Mouse (Mus musculus) heart, embryonic 15.5 days (tissue): ENCODE data around the gene Prep. TPM values are rescaled to one million over a fixed set of nuclear protein-coding genes. Genes with fewer than 3 reads are reported as not detected.
A peak's percentile ranks its signal among the peaks of the same experiment; 100 is the strongest.

Experiments
- ATAC-seq: fragments of 200-750 bp; cut with Nextera tagmentation; replicated peaks from 2 replicates; pipeline ENCODE4 v1.8.0; 2017; ENCODE audit warnings: low read depth, moderate TSS enrichment; ENCODE audit not compliant: insufficient number of reproducible peaks, insufficient read depth, low FRiP score
- H3K27ac ChIP-seq: fragments of 300-500 bp; sonication (generic); 2 replicates; pipeline ENCODE4 v1.5.1; 2015; ENCODE audit warnings: mild to moderate bottlenecking, inconsistent platforms
- H3K27me3 ChIP-seq: fragments of 300-500 bp; sonication (generic); 2 replicates; pipeline ENCODE4 v1.6.1; 2015; ENCODE audit warnings: inconsistent platforms
- H3K36me3 ChIP-seq: fragments of 300-500 bp; sonication (generic); 2 replicates; pipeline ENCODE4 v1.6.1; 2015; ENCODE audit warnings: mild to moderate bottlenecking, inconsistent platforms
- H3K4me1 ChIP-seq: fragments of 300-500 bp; sonication (generic); replicated peaks from 2 replicates; pipeline ENCODE4 v1.6.1; 2015; ENCODE audit warnings: inconsistent platforms
- H3K4me2 ChIP-seq: fragments of 300-500 bp; sonication (generic); 2 replicates; pipeline ENCODE4 v1.6.1; 2015; ENCODE audit warnings: inconsistent platforms, mild to moderate bottlenecking, moderate library complexity
- H3K4me3 ChIP-seq: fragments of 300-500 bp; sonication (generic); 2 replicates; pipeline ENCODE4 v1.5.1; 2015; ENCODE audit warnings: mild to moderate bottlenecking, inconsistent platforms
- H3K9ac ChIP-seq: fragments of 300-500 bp; sonication (generic); 2 replicates; pipeline ENCODE4 v1.6.1; 2015; ENCODE audit warnings: mild to moderate bottlenecking, inconsistent platforms
- H3K9me3 ChIP-seq: fragments of 300-500 bp; sonication (generic); replicated peaks from 2 replicates; pipeline ENCODE4 v1.6.1; 2016; ENCODE audit warnings: inconsistent platforms
- WGBS: fragments of 180-500 bp; shearing (Covaris S2); methylation state at CpG from one replicate; pipeline ENCODE4 v1.1.7; 2015; ENCODE audit warnings: mixed read lengths; 5-methylcytosine and 5-hydroxymethylcytosine counted together
- polyA plus RNA-seq: library from polyadenylated mRNA; unstranded; fragments of >200 nt; fragmentation: Nextera tagmentation; extraction: Ambion mirVana; gene quantifications from 2 replicates; pipeline ENCODE4 v1.2.1, GENCODE M21; 2015

The Prep gene
- polyA plus RNA-seq, 1 experiment from 2014 or later = 23.9 TPM

DNA sequence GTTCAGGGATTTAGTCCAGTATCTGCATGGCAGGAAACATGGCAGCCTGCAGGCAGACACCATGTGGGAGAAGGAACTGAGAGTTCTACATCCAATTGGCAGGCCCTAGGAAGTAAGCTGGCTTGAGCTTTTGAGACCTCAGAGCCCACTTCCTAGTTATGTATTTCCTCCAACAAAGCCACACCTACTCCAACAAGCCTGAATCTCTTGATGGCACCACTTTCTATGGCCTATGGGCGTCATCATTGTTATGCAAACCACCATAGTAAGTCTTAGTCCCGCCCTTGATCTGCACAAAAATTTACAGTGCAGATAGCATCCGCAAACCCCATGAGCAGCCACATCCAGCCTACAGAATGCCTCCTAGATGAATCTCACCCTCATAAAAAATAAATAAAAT, 54.6 kb downstream of the Prep start:
- ATAC-seq = no peak
- no peak overlapping the region for H3K4me3 ChIP-seq
- H3K4me2 ChIP-seq = no peak overlapping the region
- no peaks in the 10 kb centered on the region for H3K9me3 ChIP-seq
- peaks cover 24% of the 10 kb centered on the region for H3K36me3 ChIP-seq
- no peak overlapping the region for H3K27ac ChIP-seq
- peaks cover 28% of the 10 kb centered on the region for H3K4me1 ChIP-seq
- H3K9ac ChIP-seq = no peak overlapping the region
- 93% methylated on average over 3 of the region's 3 CpGs for WGBS
- no peaks in the 10 kb centered on the region for H3K27me3 ChIP-seq

DNA sequence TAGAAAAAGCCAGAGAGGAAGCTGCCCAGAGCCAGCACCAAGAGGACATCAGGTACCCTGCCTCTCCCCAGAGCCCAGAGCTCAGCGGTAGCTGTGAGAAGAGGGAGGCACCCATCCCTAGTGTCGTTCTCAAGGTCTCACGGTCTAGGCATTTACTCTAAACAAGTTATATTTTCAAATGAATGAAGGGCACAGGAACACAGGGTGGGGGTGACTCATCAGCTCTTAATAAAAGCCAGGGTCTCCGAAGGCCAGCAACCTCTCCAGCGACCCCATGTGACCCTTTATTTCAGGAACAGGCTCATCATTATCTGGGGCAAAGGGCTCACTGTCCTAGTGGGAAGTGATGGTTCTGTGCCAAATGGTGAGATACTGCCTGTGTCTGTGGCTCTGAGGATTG, 55.5 kb downstream of the Prep start:
- no peak for ATAC-seq
- peaks cover 20% of the 10 kb centered on the region for H3K36me3 ChIP-seq
- H3K9ac ChIP-seq = no peak overlapping the region
- peak overlapping the region; percentile 81 for H3K27ac ChIP-seq
- WGBS = 41% methylated on average over 5 of the region's 5 CpGs
- H3K4me3 ChIP-seq = no peak overlapping the region
- no peaks in the 10 kb centered on the region for H3K27me3 ChIP-seq
- H3K9me3 ChIP-seq = no peaks in the 10 kb centered on the region
- peaks cover 28% of the 10 kb centered on the region for H3K4me1 ChIP-seq
- no peak overlapping the region for H3K4me2 ChIP-seq

DNA sequence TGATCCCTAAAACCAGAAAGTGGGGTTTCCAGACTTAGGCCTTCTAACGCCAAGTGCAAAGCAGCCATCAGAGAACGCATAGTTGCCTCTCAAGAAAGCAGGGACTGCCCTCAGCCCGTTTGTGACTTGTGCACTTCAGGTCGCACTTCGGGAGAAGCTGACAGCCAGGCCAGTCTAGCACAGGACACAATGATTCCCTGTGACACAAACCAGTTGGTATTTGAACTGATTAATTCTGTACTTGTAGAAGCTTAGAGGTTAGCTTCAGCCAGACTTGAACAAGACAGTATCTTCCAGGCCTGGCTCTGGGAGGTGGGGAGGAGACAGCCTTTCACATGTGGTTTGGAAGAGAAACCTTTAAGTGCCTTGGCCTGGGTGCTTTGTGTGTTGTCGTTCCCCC, 56.0 kb downstream of the Prep start:
- H3K9me3 ChIP-seq = no peaks in the 10 kb centered on the region
- no peak overlapping the region for H3K4me2 ChIP-seq
- peak overlapping the region; percentile 81 for H3K27ac ChIP-seq
- WGBS = 38% methylated on average over 6 of the region's 6 CpGs
- H3K9ac ChIP-seq = no peak overlapping the region
- no peaks in the 10 kb centered on the region for H3K27me3 ChIP-seq
- H3K4me3 ChIP-seq = no peak overlapping the region
- H3K4me1 ChIP-seq = peaks cover 25% of the 10 kb centered on the region
- no peak; the same call in 1 of the 2 replicates for ATAC-seq
- peaks cover 24% of the 10 kb centered on the region for H3K36me3 ChIP-seq

DNA sequence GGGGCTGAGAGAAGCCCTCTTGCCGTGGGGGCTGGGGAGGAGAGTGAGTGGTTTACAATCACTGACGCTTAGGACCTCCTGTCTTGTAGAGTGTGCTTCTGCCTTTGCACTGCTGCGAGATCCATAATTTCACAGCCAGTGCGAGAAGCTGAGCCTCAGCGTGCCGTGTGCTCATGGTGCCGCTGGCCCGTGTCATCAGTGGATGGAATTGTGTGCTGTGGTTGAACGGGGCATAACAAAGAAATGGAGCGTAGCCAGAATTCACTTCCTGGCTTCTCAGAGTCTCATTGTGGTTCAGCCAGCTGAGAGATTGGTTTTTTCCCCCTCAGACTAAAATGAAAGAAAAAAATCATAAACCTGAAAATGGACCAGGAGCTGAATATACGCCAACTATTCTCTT, 62.1 kb downstream of the Prep start:
- no peak for ATAC-seq
- WGBS = 46% methylated on average over 11 of the region's 11 CpGs
- Histone ChIP-seq H3K4me2 (peak overlapping the region; percentile 32; the same call in 1 of the 2 replicates), H3K4me3 (no peak overlapping the region), H3K4me1 (peaks cover 30% of the 10 kb centered on the region), H3K9ac (no peak overlapping the region), H3K9me3 (no peaks in the 10 kb centered on the region), H3K36me3 (peaks cover 6% of the 10 kb centered on the region; the same call in 1 of the 2 replicates), H3K27ac (peak overlapping the region; percentile 57), H3K27me3 (no peaks in the 10 kb centered on the region)

DNA sequence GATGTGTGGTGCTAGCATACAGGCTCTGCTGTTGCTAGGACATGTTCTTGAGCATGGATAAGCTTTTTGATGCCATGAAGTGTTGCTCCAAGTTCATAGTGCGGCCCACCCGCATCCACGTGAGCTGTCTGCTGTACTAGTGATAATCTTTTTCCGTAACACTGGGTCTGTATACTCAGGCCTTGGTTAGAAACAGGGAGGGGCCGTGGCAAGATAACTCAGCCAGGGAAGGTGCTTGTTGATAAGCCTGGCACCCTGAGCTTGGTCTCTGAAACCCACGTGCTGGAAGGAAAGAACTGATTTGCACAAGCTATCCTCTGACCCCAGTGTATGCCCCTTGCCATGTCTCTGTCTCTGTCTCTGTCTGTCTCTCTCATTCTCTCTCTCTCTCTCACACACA, 63.0 kb downstream of the Prep start:
- Histone ChIP-seq H3K27ac (peak overlapping the region; percentile 40), H3K4me3 (no peak overlapping the region), H3K27me3 (no peaks in the 10 kb centered on the region), H3K4me2 (no peak overlapping the region), H3K4me1 (peaks cover 27% of the 10 kb centered on the region), H3K9ac (no peak overlapping the region), H3K9me3 (no peaks in the 10 kb centered on the region), H3K36me3 (peaks cover 6% of the 10 kb centered on the region; the same call in 1 of the 2 replicates)
- WGBS = 36% methylated on average over 6 of the region's 6 CpGs
- 0 out of 2 replicates have a peak, but pooled peaks have one; percentile 29 for ATAC-seq

DNA sequence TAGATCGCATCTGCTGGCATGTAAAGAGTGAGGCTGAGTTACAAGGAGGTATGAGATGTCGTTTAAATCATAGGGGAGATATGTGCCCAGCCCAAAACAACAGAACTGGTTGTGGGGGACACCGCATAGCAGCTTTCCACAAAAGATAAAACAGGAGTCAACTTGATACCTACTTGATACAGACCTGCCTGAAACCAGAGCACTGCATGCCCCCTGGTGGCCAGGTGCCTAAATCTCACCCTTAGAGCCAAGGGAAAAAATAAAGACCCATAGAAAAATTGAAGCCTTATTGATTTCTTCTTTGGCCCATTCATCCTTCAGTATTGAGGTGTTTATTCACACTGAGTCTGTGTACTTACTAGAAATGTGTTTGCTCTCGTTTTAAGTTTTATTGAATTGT, 65.4 kb downstream of the Prep start:
- no peak for ATAC-seq
- peaks cover 37% of the 10 kb centered on the region for H3K4me1 ChIP-seq
- H3K27ac ChIP-seq = 0 out of 2 replicates have a peak overlapping the region, but pooled peaks have one; percentile 19
- H3K9ac ChIP-seq = no peak overlapping the region
- H3K4me2 ChIP-seq = no peak overlapping the region
- H3K36me3 ChIP-seq = peaks cover 3% of the 10 kb centered on the region; the same call in 1 of the 2 replicates
- WGBS = 63% methylated on average over 4 of the region's 4 CpGs
- no peak overlapping the region for H3K4me3 ChIP-seq
- no peaks in the 10 kb centered on the region for H3K9me3 ChIP-seq
- H3K27me3 ChIP-seq = no peaks in the 10 kb centered on the region

DNA sequence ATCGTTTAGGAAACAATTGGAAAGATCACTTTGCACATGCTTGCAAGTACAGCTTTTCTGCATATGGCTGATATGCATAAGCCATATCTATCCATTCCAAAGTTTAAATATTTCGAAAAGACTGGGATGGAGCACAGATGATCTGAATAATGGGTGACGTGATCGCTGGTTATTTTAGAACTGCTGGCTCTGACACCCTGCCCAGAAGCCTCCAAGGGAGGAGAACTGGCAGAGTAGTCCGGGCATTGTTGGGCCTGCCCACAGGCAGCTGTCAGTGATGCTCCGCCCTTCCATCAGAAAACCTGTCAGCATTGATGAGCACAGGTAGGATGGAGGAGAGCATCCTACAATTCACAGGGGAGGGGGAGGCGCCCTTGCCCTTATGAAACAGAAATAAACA, 69.8 kb downstream of the Prep start:
- peak overlapping the region; percentile 71 for H3K27ac ChIP-seq
- WGBS = 66% methylated on average over 7 of the region's 7 CpGs
- no peak overlapping the region for H3K9ac ChIP-seq
- no peak; the same call in 1 of the 2 replicates for ATAC-seq
- no peak overlapping the region for H3K4me2 ChIP-seq
- H3K27me3 ChIP-seq = no peaks in the 10 kb centered on the region
- H3K36me3 ChIP-seq = no peaks in the 10 kb centered on the region
- no peaks in the 10 kb centered on the region for H3K9me3 ChIP-seq
- H3K4me3 ChIP-seq = no peak overlapping the region
- peaks cover 31% of the 10 kb centered on the region for H3K4me1 ChIP-seq

DNA sequence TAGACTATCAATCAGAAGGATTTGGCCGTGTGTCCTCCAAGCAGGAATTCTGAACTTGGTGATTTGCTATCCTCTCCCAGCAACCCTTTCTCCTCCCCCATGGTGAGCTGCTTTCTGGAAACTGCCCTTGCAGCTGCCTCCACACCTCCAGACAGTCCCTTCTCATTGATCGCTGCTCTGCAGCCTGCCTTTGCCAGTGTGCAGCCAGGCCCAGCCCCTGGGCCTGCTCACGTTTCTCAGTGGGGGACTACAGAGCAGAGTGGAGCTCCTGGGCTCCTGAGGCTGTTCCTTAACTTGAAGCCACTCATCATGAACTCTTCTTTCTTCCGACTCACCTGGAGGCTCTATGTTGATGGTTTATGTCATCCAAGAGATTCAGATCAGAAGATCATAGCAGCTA, 72.9 kb downstream of the Prep start:
- peaks cover 49% of the 10 kb centered on the region for H3K4me1 ChIP-seq
- H3K4me2 ChIP-seq = no peak overlapping the region
- no peaks in the 10 kb centered on the region for H3K36me3 ChIP-seq
- H3K9ac ChIP-seq = no peak overlapping the region
- H3K27ac ChIP-seq = no peak overlapping the region; the same call in 1 of the 2 replicates
- no peak for ATAC-seq
- no peaks in the 10 kb centered on the region for H3K9me3 ChIP-seq
- H3K4me3 ChIP-seq = no peak overlapping the region
- no peaks in the 10 kb centered on the region for H3K27me3 ChIP-seq
- WGBS = 68% methylated on average over 4 of the region's 4 CpGs

DNA sequence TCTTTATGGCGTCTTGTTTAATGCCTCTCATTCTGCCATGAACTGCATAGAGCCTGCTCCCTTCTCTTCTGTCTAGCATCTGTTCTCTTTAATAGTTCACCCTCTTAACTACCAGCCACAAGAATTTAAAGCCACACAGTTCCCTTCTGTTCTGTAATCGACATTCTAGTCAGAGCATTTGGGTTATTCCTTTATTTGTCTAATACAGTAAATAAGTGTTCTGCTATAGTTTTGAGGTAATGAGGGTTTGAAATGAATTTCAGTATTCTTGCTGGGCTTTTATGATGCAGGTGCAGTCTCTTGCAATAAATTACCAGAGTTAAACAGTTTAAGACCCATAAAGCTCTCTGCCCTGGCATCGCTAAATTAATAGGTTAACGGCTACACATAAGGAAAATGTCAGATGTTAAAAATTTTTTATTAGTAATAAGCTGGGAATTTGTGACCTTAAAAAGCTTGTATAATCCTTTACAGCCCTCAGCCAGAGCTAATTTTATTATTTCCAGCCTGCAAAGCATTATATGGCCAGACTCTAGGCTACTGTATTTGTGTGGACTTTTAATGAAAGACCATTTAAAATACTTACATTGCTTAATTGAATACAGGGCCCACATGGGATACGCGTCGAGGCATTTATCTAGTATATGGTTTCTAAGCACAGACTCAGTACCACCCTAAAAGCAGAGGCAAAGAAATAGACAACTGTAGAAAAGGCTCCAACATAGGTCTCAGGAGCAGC, 73.6 kb downstream of the Prep start:
- Histone ChIP-seq H3K27ac (no peak overlapping the region), H3K4me1 (peaks cover 56% of the 10 kb centered on the region), H3K4me2 (no peak overlapping the region), H3K4me3 (no peak overlapping the region), H3K36me3 (no peaks in the 10 kb centered on the region), H3K9ac (no peak overlapping the region), H3K9me3 (no peaks in the 10 kb centered on the region), H3K27me3 (no peaks in the 10 kb centered on the region)
- WGBS = 86% methylated on average over 7 of the region's 7 CpGs
- ATAC-seq = no peak

DNA sequence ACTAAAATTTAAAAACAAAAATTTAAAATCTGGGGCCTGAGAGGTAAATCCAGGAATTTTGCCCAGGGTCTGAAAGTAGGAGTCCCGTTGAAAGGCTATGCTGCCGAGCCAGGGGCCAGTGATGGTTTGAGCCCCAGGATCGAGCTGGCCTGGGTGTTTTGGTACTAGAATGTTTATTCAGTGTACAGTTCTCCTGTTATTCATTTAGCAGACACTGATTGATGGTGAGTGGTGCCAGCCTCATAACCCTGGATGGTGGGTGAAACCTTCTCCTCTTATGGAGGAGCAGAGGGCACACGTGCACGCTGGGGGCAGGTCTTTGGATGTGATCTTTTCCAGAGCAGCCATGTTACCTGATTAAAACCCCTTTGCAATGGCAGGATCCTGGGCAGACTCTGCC, 75.4 kb downstream of the Prep start:
- H3K4me2 ChIP-seq = no peak overlapping the region
- 79% methylated on average over 5 of the region's 5 CpGs for WGBS
- no peaks in the 10 kb centered on the region for H3K36me3 ChIP-seq
- H3K4me3 ChIP-seq = no peak overlapping the region
- no peaks in the 10 kb centered on the region for H3K9me3 ChIP-seq
- ATAC-seq = no peak
- 0 out of 2 replicates have a peak overlapping the region, but pooled peaks have one; percentile 11 for H3K27ac ChIP-seq
- H3K9ac ChIP-seq = no peak overlapping the region
- peaks cover 59% of the 10 kb centered on the region for H3K4me1 ChIP-seq
- no peaks in the 10 kb centered on the region for H3K27me3 ChIP-seq

DNA sequence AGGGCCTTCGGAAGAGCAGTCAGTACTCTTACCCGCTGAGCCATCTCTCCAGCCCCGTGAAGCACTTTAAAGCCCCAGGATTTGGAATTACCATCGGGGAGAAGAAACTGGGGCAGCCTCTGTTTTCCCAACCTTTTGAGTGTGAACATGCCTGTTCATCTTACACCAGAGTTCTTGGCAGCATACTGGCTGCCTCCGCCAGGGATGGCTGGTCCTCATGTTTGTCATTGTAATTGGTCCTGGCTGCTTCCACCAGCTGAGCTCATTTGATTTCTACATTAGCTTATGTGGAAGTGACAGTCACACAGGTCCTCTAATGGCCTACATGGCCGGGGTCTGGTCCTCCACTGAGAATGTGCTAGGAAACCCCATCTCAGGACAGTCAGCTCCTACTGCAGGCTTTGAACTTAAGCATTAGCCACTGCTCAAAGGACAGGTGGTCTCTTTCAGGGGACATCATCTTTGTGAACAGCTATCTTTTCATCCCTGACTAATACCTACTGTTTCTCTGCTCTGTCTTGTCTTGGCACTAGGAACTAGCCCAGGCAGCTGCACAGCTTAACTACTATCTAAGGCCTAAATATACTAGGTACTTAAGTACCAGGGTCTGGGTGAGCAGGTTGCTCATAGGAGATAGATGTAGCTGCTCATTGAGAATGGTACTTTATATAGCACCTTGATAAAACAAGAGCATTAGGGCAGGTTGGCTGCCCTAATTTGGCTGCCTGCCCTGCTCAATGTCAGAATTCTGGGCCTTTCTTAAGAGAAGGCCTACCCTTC, 77.2 kb downstream of the Prep start:
- H3K36me3 ChIP-seq = no peaks in the 10 kb centered on the region; the same call in 1 of the 2 replicates
- no peaks in the 10 kb centered on the region for H3K27me3 ChIP-seq
- WGBS = 84% methylated on average over 6 of the region's 6 CpGs
- peak overlapping the region; percentile 82 for H3K27ac ChIP-seq
- no peak overlapping the region for H3K4me2 ChIP-seq
- no peak overlapping the region for H3K4me3 ChIP-seq
- no peaks in the 10 kb centered on the region for H3K9me3 ChIP-seq
- H3K4me1 ChIP-seq = peaks cover 55% of the 10 kb centered on the region
- ATAC-seq = peak; percentile 57; the same call in 1 of the 2 replicates
- no peak overlapping the region for H3K9ac ChIP-seq
